Mouse (Mus musculus): ENCODE data around the gene Mast1. TPM values are rescaled to one million over a fixed set of nuclear protein-coding genes. Genes with fewer than 3 reads are reported as not detected.
A peak's percentile ranks its signal among the peaks of the same experiment; 100 is the strongest.

Gene Mast1
- polyA plus RNA-seq, 1 experiment from 2014 or later = 14.6 TPM

GRCm38 (mm10) chr8:84935489-84935888, 1.7 kb downstream of the Mast1 start:
- 4% methylated on average over 14 of the region's 14 CpGs for WGBS
- Histone ChIP-seq H3K36me3 (ENCODE audit: control insufficient read depth, insufficient read depth, low read length) (no peaks in the 10 kb centered on the region), H3K4me3 (ENCODE audit: low read depth, low read length) (peak overlapping the region; percentile 47), H3K4me2 (ENCODE audit: low read depth) (peak overlapping the region; percentile 69), H3K27me3 (ENCODE audit: control insufficient read depth, insufficient read depth, low read length) (peaks cover 39% of the 10 kb centered on the region), H3K4me1 (ENCODE audit: control insufficient read depth, insufficient read depth, low read length) (peaks cover 16% of the 10 kb centered on the region), H3K9me3 (ENCODE audit: control insufficient read depth, low read length) (no peaks in the 10 kb centered on the region), H3K27ac (ENCODE audit: low read depth, low read length) (no peak overlapping the region), H3K9ac (ENCODE audit: low read length) (peak overlapping the region; percentile 3; the same call in 1 of the 2 replicates)
- ATAC-seq (ENCODE audit: insufficient read depth, low FRiP score, low TSS enrichment) (0 out of 2 replicates have a peak, but pooled peaks have one; percentile 33), DNase-seq (ENCODE audit: low spot score) (peak; percentile 48)

GRCm38 (mm10) chr8:84934860-84935259, 2.3 kb downstream of the Mast1 start:
- no peak overlapping the region for H3K27ac ChIP-seq (ENCODE audit: low read depth, low read length)
- no peak overlapping the region for H3K9ac ChIP-seq (ENCODE audit: low read length)

GRCm38 (mm10) chr8:84933767-84934559, 3.2 kb downstream of the Mast1 start:
- 84% methylated on average over 16 of the region's 16 CpGs for WGBS
- Histone ChIP-seq H3K27me3 (ENCODE audit: control insufficient read depth, insufficient read depth, low read length) (peaks cover 52% of the 10 kb centered on the region), H3K4me3 (ENCODE audit: low read depth, low read length) (no peak overlapping the region), H3K4me2 (ENCODE audit: low read depth) (peak overlapping the region; percentile 69), H3K9ac (ENCODE audit: low read length) (no peak overlapping the region), H3K36me3 (ENCODE audit: control insufficient read depth, insufficient read depth, low read length) (no peaks in the 10 kb centered on the region), H3K9me3 (ENCODE audit: control insufficient read depth, low read length) (no peaks in the 10 kb centered on the region), H3K27ac (ENCODE audit: low read depth, low read length) (no peak overlapping the region), H3K4me1 (ENCODE audit: control insufficient read depth, insufficient read depth, low read length) (peaks cover 16% of the 10 kb centered on the region)
- DNase-seq (ENCODE audit: low spot score) = no peak
- ATAC-seq (ENCODE audit: insufficient read depth, low FRiP score, low TSS enrichment) = no peak

More at GRCm38 (mm10) chr8:84934860-84935259, 2.3 kb downstream of the Mast1 start:
- no peaks in the 10 kb centered on the region for H3K36me3 ChIP-seq (ENCODE audit: control insufficient read depth, insufficient read depth, low read length)
- peaks cover 16% of the 10 kb centered on the region for H3K4me1 ChIP-seq (ENCODE audit: control insufficient read depth, insufficient read depth, low read length)
- WGBS = 0% methylated on average over 15 of the region's 15 CpGs
- DNase-seq (ENCODE audit: low spot score) = peak; percentile 86
- peak; percentile 77 for ATAC-seq (ENCODE audit: insufficient read depth, low FRiP score, low TSS enrichment)
- H3K9me3 ChIP-seq (ENCODE audit: control insufficient read depth, low read length) = no peaks in the 10 kb centered on the region
- H3K27me3 ChIP-seq (ENCODE audit: control insufficient read depth, insufficient read depth, low read length) = peaks cover 44% of the 10 kb centered on the region
- H3K4me2 ChIP-seq (ENCODE audit: low read depth) = peak overlapping the region; percentile 69
- H3K4me3 ChIP-seq (ENCODE audit: low read depth, low read length) = peak overlapping the region; percentile 47; the same call in 1 of the 2 replicates

- Histone ChIP-seq H3K4me1 (ENCODE audit: control insufficient read depth, insufficient read depth, low read length) (peaks cover 10% of the 10 kb centered on the region; the same call in 1 of the 2 replicates), H3K4me3 (ENCODE audit: low read depth, low read length) (no peak overlapping the region), H3K27me3 (ENCODE audit: control insufficient read depth, insufficient read depth, low read length) (peaks cover 32% of the 10 kb centered on the region), H3K4me2 (ENCODE audit: low read depth) (no peak overlapping the region), H3K36me3 (ENCODE audit: control insufficient read depth, insufficient read depth, low read length) (no peaks in the 10 kb centered on the region), H3K9ac (ENCODE audit: low read length) (no peak overlapping the region), H3K9me3 (ENCODE audit: control insufficient read depth, low read length) (no peaks in the 10 kb centered on the region), H3K27ac (ENCODE audit: low read depth, low read length) (no peak overlapping the region)
- ATAC-seq (ENCODE audit: insufficient read depth, low FRiP score, low TSS enrichment) (no peak), DNase-seq (ENCODE audit: low spot score) (no peak)
- 87% methylated on average over 13 of the region's 13 CpGs for WGBS
Measured at GRCm38 (mm10) chr8:84930582-84930981, 6.6 kb downstream of the Mast1 start.

- peak; percentile 86 for DNase-seq (ENCODE audit: low spot score)
- H3K27me3 ChIP-seq (ENCODE audit: control insufficient read depth, insufficient read depth, low read length) = peaks cover 19% of the 10 kb centered on the region
- peak; percentile 72 for ATAC-seq (ENCODE audit: insufficient read depth, low FRiP score, low TSS enrichment)
- H3K4me1 ChIP-seq (ENCODE audit: control insufficient read depth, insufficient read depth, low read length) = no peaks in the 10 kb centered on the region
- no peak overlapping the region for H3K27ac ChIP-seq (ENCODE audit: low read depth, low read length)
- H3K9me3 ChIP-seq (ENCODE audit: control insufficient read depth, low read length) = no peaks in the 10 kb centered on the region
- peak overlapping the region; percentile 50 for H3K4me2 ChIP-seq (ENCODE audit: low read depth)
- H3K4me3 ChIP-seq (ENCODE audit: low read depth, low read length) = peak overlapping the region; percentile 29
- 2% methylated on average over 49 of the region's 52 CpGs for WGBS
- no peaks in the 10 kb centered on the region for H3K36me3 ChIP-seq (ENCODE audit: control insufficient read depth, insufficient read depth, low read length)
- H3K9ac ChIP-seq (ENCODE audit: low read length) = no peak overlapping the region; the same call in 1 of the 2 replicates
Measured at GRCm38 (mm10) chr8:84928456-84929306, 8.5 kb downstream of the Mast1 start.

- Histone ChIP-seq H3K4me2 (ENCODE audit: low read depth) (no peak overlapping the region), H3K4me3 (ENCODE audit: low read depth, low read length) (no peak overlapping the region), H3K27ac (ENCODE audit: low read depth, low read length) (no peak overlapping the region), H3K9me3 (ENCODE audit: control insufficient read depth, low read length) (no peaks in the 10 kb centered on the region), H3K36me3 (ENCODE audit: control insufficient read depth, insufficient read depth, low read length) (no peaks in the 10 kb centered on the region), H3K9ac (ENCODE audit: low read length) (no peak overlapping the region), H3K4me1 (ENCODE audit: control insufficient read depth, insufficient read depth, low read length) (no peaks in the 10 kb centered on the region), H3K27me3 (ENCODE audit: control insufficient read depth, insufficient read depth, low read length) (peaks cover 19% of the 10 kb centered on the region)
- ATAC-seq (ENCODE audit: insufficient read depth, low FRiP score, low TSS enrichment) (no peak), DNase-seq (ENCODE audit: low spot score) (no peak)
- WGBS = 77% methylated on average over 1 of the region's 1 CpGs
Measured at GRCm38 (mm10) chr8:84927513-84927912, 9.6 kb downstream of the Mast1 start.

GRCm38 (mm10) chr8:84925557-84925956, 11.6 kb downstream of the Mast1 start:
- no peak overlapping the region for H3K4me2 ChIP-seq (ENCODE audit: low read depth)
- no peak for DNase-seq (ENCODE audit: low spot score)
- H3K9me3 ChIP-seq (ENCODE audit: control insufficient read depth, low read length) = no peaks in the 10 kb centered on the region
- no peak overlapping the region for H3K27ac ChIP-seq (ENCODE audit: low read depth, low read length)
- WGBS = 73% methylated on average over 7 of the region's 7 CpGs
- ATAC-seq (ENCODE audit: insufficient read depth, low FRiP score, low TSS enrichment) = no peak
- peaks cover 16% of the 10 kb centered on the region for H3K27me3 ChIP-seq (ENCODE audit: control insufficient read depth, insufficient read depth, low read length)
- no peak overlapping the region for H3K9ac ChIP-seq (ENCODE audit: low read length)
- H3K36me3 ChIP-seq (ENCODE audit: control insufficient read depth, insufficient read depth, low read length) = no peaks in the 10 kb centered on the region
- no peak overlapping the region for H3K4me3 ChIP-seq (ENCODE audit: low read depth, low read length)
- no peaks in the 10 kb centered on the region for H3K4me1 ChIP-seq (ENCODE audit: control insufficient read depth, insufficient read depth, low read length)

- DNase-seq (ENCODE audit: low spot score) (no peak), ATAC-seq (ENCODE audit: insufficient read depth, low FRiP score, low TSS enrichment) (no peak)
- H3K9ac ChIP-seq (ENCODE audit: low read length) = no peak overlapping the region
- H3K4me1 ChIP-seq (ENCODE audit: control insufficient read depth, insufficient read depth, low read length) = no peaks in the 10 kb centered on the region
- H3K27ac ChIP-seq (ENCODE audit: low read depth, low read length) = no peak overlapping the region
- no peaks in the 10 kb centered on the region for H3K36me3 ChIP-seq (ENCODE audit: control insufficient read depth, insufficient read depth, low read length)
- H3K9me3 ChIP-seq (ENCODE audit: control insufficient read depth, low read length) = no peaks in the 10 kb centered on the region
- no peak overlapping the region for H3K4me3 ChIP-seq (ENCODE audit: low read depth, low read length)
- WGBS = 82% methylated on average over 2 of the region's 2 CpGs
- H3K27me3 ChIP-seq (ENCODE audit: control insufficient read depth, insufficient read depth, low read length) = peaks cover 15% of the 10 kb centered on the region
- H3K4me2 ChIP-seq (ENCODE audit: low read depth) = no peak overlapping the region
Measured at GRCm38 (mm10) chr8:84921596-84921995, 15.6 kb downstream of the Mast1 start.

Measured in neural tube, embryonic 11.5 days (tissue).